Mouse (Mus musculus) left cerebral cortex, adult 8-10 months (tissue): ENCODE results near the gene Gramd1b. TPM values are rescaled to one million over a fixed set of nuclear protein-coding genes. Genes with fewer than 3 reads are reported as not detected.

ENCODE experiments used
- DNase-seq, 2 experiments: peaks; one replicate each; pipeline ENCODE4 v3.0.0; 2022; ENCODE audit warnings: low spot score in 2 of 2
- total RNA-seq, 4 experiments: library from RNA; stranded (reverse); gene quantifications; 2 replicates each; pipeline ENCODE4 v1.2.4; 2022

Gramd1b gene
- total RNA-seq, 4 experiments from 2014 or later = 125 to 138 (median 137) TPM

GRCm38 (mm10) chr9:40320405-40320804, 210.8 kb downstream of the Gramd1b start:
- DNase-seq = no peak

GRCm38 (mm10) chr9:40318771-40319170, 212.4 kb downstream of the Gramd1b start:
- no peak for DNase-seq

GRCm38 (mm10) chr9:40317735-40318134, 213.4 kb downstream of the Gramd1b start:
- DNase-seq = no peak

- DNase-seq = no peak
Observed at GRCm38 (mm10) chr9:40316865-40317660, 214.1 kb downstream of the Gramd1b start.

- DNase-seq = no peak
Observed at GRCm38 (mm10) chr9:40311813-40312212, 219.4 kb downstream of the Gramd1b start.

GRCm38 (mm10) chr9:40309876-40310275, 221.3 kb downstream of the Gramd1b start:
- DNase-seq = no peak

- DNase-seq = no peak
Observed at GRCm38 (mm10) chr9:40307311-40307710, 223.9 kb downstream of the Gramd1b start.

- DNase-seq = no peak
Observed at GRCm38 (mm10) chr9:40304243-40304642, 226.9 kb downstream of the Gramd1b start.

- DNase-seq = no peak
Observed at GRCm38 (mm10) chr9:40302375-40302774, 228.8 kb downstream of the Gramd1b start.

GRCm38 (mm10) chr9:40301475-40301874, 229.7 kb downstream of the Gramd1b start:
- DNase-seq = no peak

GRCm38 (mm10) chr9:40300018-40300989, 230.9 kb downstream of the Gramd1b start:
- no peak for DNase-seq

GRCm38 (mm10) chr9:40299323-40299722, 231.9 kb downstream of the Gramd1b start:
- DNase-seq = no peak

- DNase-seq = no peak
Observed at GRCm38 (mm10) chr9:40297969-40298368, 233.2 kb downstream of the Gramd1b start.

- DNase-seq = no peak
Observed at GRCm38 (mm10) chr9:40296251-40296650, 234.9 kb downstream of the Gramd1b start.

- no peak for DNase-seq
Observed at GRCm38 (mm10) chr9:40294866-40295265, 236.3 kb downstream of the Gramd1b start.

GRCm38 (mm10) chr9:40294210-40294609, 237.0 kb downstream of the Gramd1b start:
- DNase-seq = no peak

GRCm38 (mm10) chr9:40293740-40294139, 237.4 kb downstream of the Gramd1b start:
- DNase-seq = no peak

GRCm38 (mm10) chr9:40293286-40293685, 237.9 kb downstream of the Gramd1b start:
- no peak for DNase-seq

GRCm38 (mm10) chr9:40292475-40292874, 238.7 kb downstream of the Gramd1b start:
- DNase-seq = no peak

- DNase-seq = no peak
Observed at GRCm38 (mm10) chr9:40282968-40283367, 248.2 kb downstream of the Gramd1b start.

- no peak for DNase-seq
Observed at GRCm38 (mm10) chr9:40279438-40279837, 251.7 kb downstream of the Gramd1b start.

GRCm38 (mm10) chr9:40277671-40278070, 253.5 kb downstream of the Gramd1b start:
- no peak for DNase-seq
